Mouse (Mus musculus) embryonic fibroblast, embryonic 13.5 days (primary cell): ENCODE measurements around the gene 4930415O20Rik.

Source experiments
- CTCF ChIP-seq: IDR thresholded peaks from 2 replicates; pipeline ENCODE4 v1.5.1; 2011; ENCODE audit warnings: mild to moderate bottlenecking, control low read depth, low read length, moderate library complexity, borderline replicate concordance; ENCODE audit not compliant: insufficient read depth
- POLR2A ChIP-seq: IDR thresholded peaks from 2 replicates; pipeline ENCODE4 v1.6.1; 2011; ENCODE audit warnings: low read depth, mild to moderate bottlenecking, control low read depth, low read length, moderate library complexity

DNA sequence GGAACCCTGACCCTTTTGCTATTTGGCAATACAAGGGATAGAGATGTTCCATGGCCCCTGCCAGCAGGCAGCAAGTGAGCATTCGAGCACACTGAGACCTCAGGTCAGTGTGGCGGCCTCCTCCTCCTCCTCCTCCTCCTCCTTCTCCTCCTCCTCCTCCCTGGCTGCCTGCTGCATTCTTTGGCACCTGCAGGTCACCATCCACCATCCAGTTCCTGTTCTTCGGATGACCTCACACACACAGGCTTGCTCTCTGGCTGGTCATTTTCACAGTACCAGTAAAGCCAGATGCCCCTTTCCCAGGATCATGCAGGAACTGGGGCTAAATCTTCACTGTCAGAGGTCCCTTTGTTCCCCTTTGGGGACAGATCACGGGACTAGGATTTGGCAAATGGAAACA lies 20.6 kb downstream of the 4930415O20Rik start:
- TF ChIP-seq CTCF (no peak), POLR2A (no peak)
